Mouse (Mus musculus): ENCODE results near the gene Rbm25.

GRCm38 (mm10) chr12:83694669-83695068 is 63.6 kb downstream of the Rbm25 start:
- no peak for TF ChIP-seq CTCF (IDR thresholded peaks at IDR 0.05; ENCODE audit: extremely low read depth, insufficient read depth, low read length)
- TF ChIP-seq POLR2A (IDR thresholded peaks at IDR 0.05; ENCODE audit: extremely low read depth, insufficient read depth, low read length): no peak
